Mouse (Mus musculus): ENCODE results near the gene Nol4l.

GRCm38 (mm10) chr2:153404062-153404461 lies 125.7 kb downstream of the Nol4l start:
- no peak for TF ChIP-seq TAL1 (IDR thresholded peaks at IDR 0.05; ENCODE audit: low read length)
- TF ChIP-seq GATA1 (IDR thresholded peaks at IDR 0.05; ENCODE audit: low read length) = no peak
